In the genomic region with DNA sequence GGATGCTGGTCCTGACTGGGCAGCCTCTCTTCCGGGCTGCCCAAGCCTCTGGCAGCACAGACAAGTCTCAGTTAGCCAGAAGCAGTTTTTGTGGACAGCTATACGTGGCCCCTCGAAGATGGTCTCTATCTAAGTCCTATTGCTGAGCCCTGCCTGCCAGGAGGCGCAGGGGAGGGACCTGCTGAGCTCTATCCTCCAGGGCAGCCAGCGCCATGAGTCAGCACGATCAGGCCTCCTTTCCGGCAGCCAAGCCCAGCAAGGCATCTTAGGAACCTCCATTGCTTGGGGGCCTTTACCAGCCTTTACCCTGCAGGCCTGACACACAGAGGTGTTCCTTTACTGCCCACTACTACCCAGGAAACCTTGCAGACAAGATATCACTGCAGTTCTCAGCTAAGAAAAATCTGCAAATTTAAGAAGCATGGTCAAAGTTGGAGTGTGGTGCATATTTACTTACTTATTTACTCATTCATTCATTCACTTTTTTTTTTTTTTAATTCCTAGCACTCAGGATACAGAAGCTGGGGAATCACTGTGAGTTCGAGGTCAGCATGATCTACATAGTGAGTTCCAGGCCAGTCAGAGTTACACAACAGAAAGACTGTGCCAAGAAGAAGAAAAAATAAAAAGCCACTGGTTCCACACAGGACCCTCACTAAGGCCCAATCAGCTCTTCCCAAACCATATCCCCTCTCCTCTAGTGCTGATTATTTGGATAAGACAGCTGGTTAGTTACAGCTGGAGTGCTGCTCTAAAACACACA, we compare ENCODE assay signal across 10 mouse cellular contexts. TPM values are rescaled to one million over a fixed set of nuclear protein-coding genes. Genes with fewer than 3 reads are reported as not detected.
DNase-seq lines count a peak whose midpoint lies in the region; ATAC-seq and TF ChIP-seq lines count a peak whose summit lies in the region.
"Had no signal": no experiment of that assay in that cellular context is flagged by ENCODE, and none has a peak within 500 bp of the region (broad histone marks: within the 10 kb centered on the region; RNA-seq: fewer than 3 reads in every experiment).

No protein-coding gene starts in this region.

- ATAC-seq in midbrain, embryonic 13.5 days, result no peak
- no peak for ATAC-seq in midbrain, embryonic 16.5 days
- ATAC-seq in stomach, embryonic 15.5 days (ENCODE audit: insufficient read depth, low FRiP score, low read depth), result peak; percentile 64; the same call in 1 of the 2 replicates
- ATAC-seq: inflammation-experienced regulatory T-cells, adult 6 months had no signal

- peak overlapping the region; percentile 36; the same call in 1 of the 2 replicates for H3K9ac ChIP-seq in midbrain, embryonic 13.5 days (replicated peaks)
- no peak overlapping the region for H3K9ac ChIP-seq in midbrain, embryonic 16.5 days (ENCODE audit: low read depth, low read length)
- H3K9ac ChIP-seq in stomach, embryonic 15.5 days, result no peak overlapping the region

- intact Hi-C loops in heart, postnatal 14 days (cut with DNase I), result no loop called here
- intact Hi-C loops in left cerebral cortex, adult 2 months (cut with DNase I), result no loop called here

- no peak overlapping the region for H3K4me3 ChIP-seq in midbrain, embryonic 13.5 days (replicated peaks)
- no peak overlapping the region for H3K4me3 ChIP-seq in midbrain, embryonic 16.5 days (ENCODE audit: low read depth, low read length)
- no peak overlapping the region for H3K4me3 ChIP-seq in bone marrow macrophage, adult 2 months (ENCODE audit: insufficient read depth, low read length)
- H3K4me3 ChIP-seq in stomach, embryonic 15.5 days (replicated peaks), result no peak overlapping the region
- H3K4me3 ChIP-seq in left cerebral cortex, adult 2 months, result no peak overlapping the region
- H3K4me3 ChIP-seq: myocyte had no signal

- TF ChIP-seq POLR2A in bone marrow macrophage, adult 2 months (IDR thresholded peaks at IDR 0.05; ENCODE audit: borderline replicate concordance, low read depth, low read length), result no peak

- peaks cover 15% of the 10 kb centered on the region for H3K36me3 ChIP-seq in midbrain, embryonic 13.5 days
- peaks cover 2% of the 10 kb centered on the region; the same call in 1 of the 2 replicates for H3K36me3 ChIP-seq in midbrain, embryonic 16.5 days (ENCODE audit: control insufficient read depth, insufficient read depth, low read length)
- 0 out of 2 replicates have a peak, but pooled peaks cover 2% of the 10 kb centered on the region for H3K36me3 ChIP-seq in stomach, embryonic 15.5 days

- H3K9me3 ChIP-seq in midbrain, embryonic 13.5 days, result no peaks in the 10 kb centered on the region
- no peaks in the 10 kb centered on the region for H3K9me3 ChIP-seq in midbrain, embryonic 16.5 days (replicated peaks; ENCODE audit: control insufficient read depth, low read length, poor library complexity, severe bottlenecking)
- H3K9me3 ChIP-seq in stomach, embryonic 15.5 days, result no peaks in the 10 kb centered on the region

- 45% methylated on average over 8 of the region's 8 CpGs for WGBS in midbrain, embryonic 13.5 days
- 41% methylated on average over 8 of the region's 8 CpGs for WGBS in midbrain, embryonic 16.5 days
- WGBS in stomach, embryonic 15.5 days, result 45% methylated on average over 8 of the region's 8 CpGs

- peaks cover 16% of the 10 kb centered on the region for H3K4me1 ChIP-seq in midbrain, embryonic 13.5 days (replicated peaks)
- H3K4me1 ChIP-seq in midbrain, embryonic 16.5 days (ENCODE audit: control insufficient read depth, insufficient read depth, low read length), result no peaks in the 10 kb centered on the region
- peaks cover 49% of the 10 kb centered on the region for H3K4me1 ChIP-seq in bone marrow macrophage, adult 2 months (ENCODE audit: control insufficient read depth, insufficient read depth, low read length)
- peaks cover 14% of the 10 kb centered on the region for H3K4me1 ChIP-seq in stomach, embryonic 15.5 days

- no peak overlapping the region for H3K27ac ChIP-seq in midbrain, embryonic 13.5 days
- H3K27ac ChIP-seq in midbrain, embryonic 16.5 days (ENCODE audit: low read length), result no peak overlapping the region
- peak overlapping the region; percentile 98 for H3K27ac ChIP-seq in bone marrow macrophage, adult 2 months (ENCODE audit: insufficient read depth, low read depth, low read length)
- H3K27ac ChIP-seq in stomach, embryonic 15.5 days, result no peak overlapping the region
- H3K27ac ChIP-seq in left cerebral cortex, adult 2 months, result no peak overlapping the region

- peak; percentile 21 for DNase-seq in heart, postnatal 14 days
- DNase-seq in left cerebral cortex, adult 2 months (ENCODE audit: extremely low spot score in 1 of 2, low spot score in 2 of 2), result no peak
- DNase-seq in cerebellum, postnatal 25 days, result no peak
- DNase-seq: cerebellum, adult 8-10 months had no signal

- H3K27me3 ChIP-seq in midbrain, embryonic 13.5 days, result no peaks in the 10 kb centered on the region
- no peaks in the 10 kb centered on the region for H3K27me3 ChIP-seq in midbrain, embryonic 16.5 days (ENCODE audit: control insufficient read depth, insufficient read depth, low read depth, low read length)
- H3K27me3 ChIP-seq in stomach, embryonic 15.5 days (replicated peaks), result no peaks in the 10 kb centered on the region

- H3K4me2 ChIP-seq in midbrain, embryonic 13.5 days (replicated peaks), result no peak overlapping the region
- no peak overlapping the region for H3K4me2 ChIP-seq in midbrain, embryonic 16.5 days (ENCODE audit: low read length)
- H3K4me2 ChIP-seq in stomach, embryonic 15.5 days, result no peak overlapping the region

- no peak for TF ChIP-seq CTCF in bone marrow macrophage, adult 2 months (IDR thresholded peaks at IDR 0.05; ENCODE audit: low read depth, low read length)
- no peak for TF ChIP-seq CTCF in left cerebral cortex, adult 2 months (IDR thresholded peaks at IDR 0.05)

RNA-seq across cellular contexts. Expression of a gene that starts 7.5 kb away (rescaled TPM):
- 15.5 and 17.0 TPM in 2 replicates for polyA plus RNA-seq in midbrain, embryonic 13.5 days (2015; fragmentation: Nextera tagmentation; extraction: Ambion mirVana)
- polyA plus RNA-seq in midbrain, embryonic 16.5 days (2015; fragmentation: Nextera tagmentation; extraction: Ambion mirVana), result 14.8 TPM in 2 replicates
- polyA plus RNA-seq in bone marrow macrophage, adult 2 months (2012; ENCODE audit: insufficient read depth, insufficient read length, missing spikeins), result 106 and 112 TPM in 2 replicates
- 10 to 100 TPM; 16.0 to 18.8 TPM for total RNA-seq in heart, postnatal 14 days (2021)
- 26.3 and 34.6 TPM in 2 replicates for polyA plus RNA-seq in stomach, embryonic 15.5 days (2015; fragmentation: Nextera tagmentation; extraction: Ambion mirVana)
- total RNA-seq in left cerebral cortex, adult 2 months (2021), result 10 to 100 TPM; 17.8 to 21.8 TPM

RNA-seq across cellular contexts. Expression of a gene that starts 19.0 kb away (rescaled TPM):
- 529 and 559 TPM in 2 replicates for polyA plus RNA-seq in midbrain, embryonic 13.5 days (2015; fragmentation: Nextera tagmentation; extraction: Ambion mirVana)
- polyA plus RNA-seq in midbrain, embryonic 16.5 days (2015; fragmentation: Nextera tagmentation; extraction: Ambion mirVana), result 329 and 357 TPM in 2 replicates
- polyA plus RNA-seq in bone marrow macrophage, adult 2 months (2012; ENCODE audit: insufficient read depth, insufficient read length, missing spikeins), result 94.1 and 102 TPM in 2 replicates
- total RNA-seq in heart, postnatal 14 days (2021), result 100 to 1,000 TPM in 1 of 2 experiments, 10 to 100 TPM in 1; 85.2 to 106 TPM
- polyA plus RNA-seq in stomach, embryonic 15.5 days (2015; fragmentation: Nextera tagmentation; extraction: Ambion mirVana), result 518 and 547 TPM in 2 replicates
- total RNA-seq in left cerebral cortex, adult 2 months (2021), result 100 to 1,000 TPM; 152 to 166 TPM

RNA-seq across cellular contexts. Expression of a gene that starts 47.6 kb away (rescaled TPM):
- 3.0 and 3.5 TPM in 2 replicates for polyA plus RNA-seq in midbrain, embryonic 13.5 days (2015; fragmentation: Nextera tagmentation; extraction: Ambion mirVana)
- polyA plus RNA-seq in midbrain, embryonic 16.5 days (2015; fragmentation: Nextera tagmentation; extraction: Ambion mirVana), result 6.2 and 6.8 TPM in 2 replicates
- 0.92 TPM in 1 of 2 replicates, not detected in the other for polyA plus RNA-seq in bone marrow macrophage, adult 2 months (2012; ENCODE audit: insufficient read depth, insufficient read length, missing spikeins)
- total RNA-seq in heart, postnatal 14 days (2021), result not detected
- 0.63 and 0.95 TPM in 2 replicates for polyA plus RNA-seq in stomach, embryonic 15.5 days (2015; fragmentation: Nextera tagmentation; extraction: Ambion mirVana)
- 100 to 1,000 TPM; 142 to 147 TPM for total RNA-seq in left cerebral cortex, adult 2 months (2021)
- polyA plus RNA-seq: inflammation-experienced regulatory T-cells, adult 6 months; myocyte had no signal

Comparison
In these comparisons a context has a peak if more than half of its experiments do, and no peak if none do; other contexts are left out.
1. DNase-seq: peak in heart, postnatal 14 days (2 of 2); none in left cerebral cortex, adult 2 months (0 of 2) and cerebellum, postnatal 25 days (0 of 2).